Mouse (Mus musculus): ENCODE results near the gene Hs6st1.

The Hs6st1 gene

GRCm38 (mm10) chr1:36125076-36125475, 56.9 kb downstream of the Hs6st1 start:
- in situ Hi-C loops (cut with MboI, MseI), result loop anchor here (10.0 kb wide), 1 partner anchor 280 kb away; no protein-coding TSS in a partner anchor

GRCm38 (mm10) chr1:36129126-36129525, 60.9 kb downstream of the Hs6st1 start:
- in situ Hi-C loops (cut with MboI, MseI), result loop anchor here (10.0 kb wide), 1 partner anchor 284 kb away; no protein-coding TSS in a partner anchor

- in situ Hi-C loops (cut with MboI, MseI), result loop anchor here (5.0 to 10.0 kb wide), 2 partner anchors 63 to 285 kb away; partner anchors contain the start of gene Hs6st1
Observed at GRCm38 (mm10) chr1:36129881-36130280, 61.7 kb downstream of the Hs6st1 start.

- in situ Hi-C loops (cut with MboI, MseI), result loop anchor here (5.0 kb wide), 1 partner anchor 63 kb away; the partner anchor contains the start of gene Hs6st1
Observed at GRCm38 (mm10) chr1:36130307-36131035, 62.3 kb downstream of the Hs6st1 start.

- in situ Hi-C loops (cut with MboI, MseI), result loop anchor here (5.0 kb wide), 1 partner anchor 64 kb away; the partner anchor contains the start of gene Hs6st1
Observed at GRCm38 (mm10) chr1:36131154-36131553, 63.0 kb downstream of the Hs6st1 start.

- in situ Hi-C loops (cut with MboI, MseI), result loop anchor here (5.0 kb wide), 1 partner anchor 64 kb away; the partner anchor contains the start of gene Hs6st1
Observed at GRCm38 (mm10) chr1:36131766-36132165, 63.6 kb downstream of the Hs6st1 start.

GRCm38 (mm10) chr1:36132211-36132610, 64.0 kb downstream of the Hs6st1 start:
- in situ Hi-C loops (cut with MboI, MseI), result loop anchor here (5.0 kb wide), 1 partner anchor 65 kb away; the partner anchor contains the start of gene Hs6st1

GRCm38 (mm10) chr1:36133041-36133440, 64.8 kb downstream of the Hs6st1 start:
- in situ Hi-C loops (cut with MboI, MseI), result loop anchor here (5.0 kb wide), 1 partner anchor 66 kb away; the partner anchor contains the start of gene Hs6st1

- in situ Hi-C loops (cut with MboI, MseI), result loop anchor here (5.0 kb wide), 1 partner anchor 66 kb away; the partner anchor contains the start of gene Hs6st1
Observed at GRCm38 (mm10) chr1:36133647-36134046, 65.4 kb downstream of the Hs6st1 start.

- in situ Hi-C loops (cut with MboI, MseI), result loop anchor here (5.0 kb wide), 1 partner anchor 67 kb away; the partner anchor contains the start of gene Hs6st1
Observed at GRCm38 (mm10) chr1:36134584-36134983, 66.4 kb downstream of the Hs6st1 start.

- in situ Hi-C loops (cut with MboI, MseI), result no loop called here
Observed at GRCm38 (mm10) chr1:36140311-36140710, 72.1 kb downstream of the Hs6st1 start.

GRCm38 (mm10) chr1:36145050-36145449, 76.8 kb downstream of the Hs6st1 start:
- in situ Hi-C loops (cut with MboI, MseI), result loop anchor here (5.0 kb wide), 1 partner anchor 132 kb away; no protein-coding TSS in a partner anchor

GRCm38 (mm10) chr1:36148809-36149208, 80.6 kb downstream of the Hs6st1 start:
- in situ Hi-C loops (cut with MboI, MseI), result loop anchor here (5.0 kb wide), 1 partner anchor 128 kb away; no protein-coding TSS in a partner anchor

- in situ Hi-C loops (cut with MboI, MseI), result loop anchor here (5.0 kb wide), 1 partner anchor 128 kb away; no protein-coding TSS in a partner anchor
Observed at GRCm38 (mm10) chr1:36149411-36149810, 81.2 kb downstream of the Hs6st1 start.

Measured in regulatory T cell (primary cell).